Mouse (Mus musculus): ENCODE measurements around the gene Itpka.

Gene Itpka

DNA sequence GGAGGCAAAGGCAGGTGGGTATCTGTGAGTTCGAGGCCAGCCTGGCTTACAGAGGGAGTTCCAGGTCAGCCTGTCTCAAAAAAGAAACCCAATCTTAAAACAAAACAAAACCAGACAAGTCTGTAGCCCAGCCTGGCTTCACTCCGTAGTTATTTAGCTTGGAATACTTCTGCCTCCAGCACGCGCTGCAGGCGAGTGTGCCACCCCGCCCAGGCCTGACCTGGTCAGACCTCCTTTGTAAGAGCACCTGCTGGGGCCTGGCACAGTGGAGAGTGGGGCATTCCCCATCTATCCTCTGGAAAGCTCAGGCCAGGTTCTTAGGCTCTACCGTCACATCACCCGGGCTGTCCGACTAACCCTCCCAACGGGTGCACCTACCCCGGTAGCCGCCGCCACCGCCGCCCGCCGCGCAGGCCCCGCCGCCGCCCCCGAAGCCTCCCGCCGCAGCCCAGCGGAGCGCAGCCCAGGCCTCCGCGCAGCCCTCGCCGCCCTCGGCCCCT is 15.5 kb downstream of the Itpka start:
- no peak for DNase-seq (ENCODE audit: low spot score in 2 of 2)

DNA sequence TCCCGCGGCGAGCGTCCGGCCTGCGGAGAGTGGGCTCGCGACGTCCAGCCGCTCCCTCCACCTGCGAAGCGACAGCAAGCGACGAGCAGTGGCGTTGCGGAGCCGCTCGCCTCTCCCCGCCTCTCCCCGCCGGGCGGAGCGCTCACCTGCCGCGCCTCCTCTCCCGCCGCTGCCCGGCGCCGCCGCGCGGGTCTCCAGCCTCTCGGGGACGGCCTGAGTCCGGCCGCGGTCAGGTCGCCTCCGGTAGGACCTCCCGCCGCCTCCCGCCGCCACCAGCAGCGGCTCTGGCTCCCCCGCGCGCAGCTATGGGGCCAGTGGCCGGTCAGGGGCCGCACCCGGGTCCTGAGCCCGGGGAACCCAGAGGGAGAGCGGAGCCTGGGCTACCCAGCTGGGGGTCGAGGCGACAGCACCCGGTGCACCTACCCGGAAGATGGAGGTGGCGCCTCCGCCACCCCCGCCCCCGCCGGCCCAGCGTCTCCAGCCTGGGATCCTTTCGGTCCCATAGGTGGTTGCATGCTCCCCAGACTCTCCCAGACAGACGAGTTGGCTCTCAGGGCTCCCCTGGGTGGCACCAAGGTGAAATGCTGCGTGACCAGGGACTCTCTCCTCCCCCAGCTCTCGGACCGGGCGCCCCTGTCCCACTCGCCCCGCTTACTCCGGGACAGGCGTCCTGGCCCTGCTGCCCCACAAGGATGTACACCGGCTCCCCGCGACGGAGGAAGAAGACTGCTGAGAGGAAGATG is 16.1 kb downstream of the Itpka start:
- DNase-seq (ENCODE audit: low spot score in 2 of 2) = peak in 1 of 2 experiments; percentile 36

DNA sequence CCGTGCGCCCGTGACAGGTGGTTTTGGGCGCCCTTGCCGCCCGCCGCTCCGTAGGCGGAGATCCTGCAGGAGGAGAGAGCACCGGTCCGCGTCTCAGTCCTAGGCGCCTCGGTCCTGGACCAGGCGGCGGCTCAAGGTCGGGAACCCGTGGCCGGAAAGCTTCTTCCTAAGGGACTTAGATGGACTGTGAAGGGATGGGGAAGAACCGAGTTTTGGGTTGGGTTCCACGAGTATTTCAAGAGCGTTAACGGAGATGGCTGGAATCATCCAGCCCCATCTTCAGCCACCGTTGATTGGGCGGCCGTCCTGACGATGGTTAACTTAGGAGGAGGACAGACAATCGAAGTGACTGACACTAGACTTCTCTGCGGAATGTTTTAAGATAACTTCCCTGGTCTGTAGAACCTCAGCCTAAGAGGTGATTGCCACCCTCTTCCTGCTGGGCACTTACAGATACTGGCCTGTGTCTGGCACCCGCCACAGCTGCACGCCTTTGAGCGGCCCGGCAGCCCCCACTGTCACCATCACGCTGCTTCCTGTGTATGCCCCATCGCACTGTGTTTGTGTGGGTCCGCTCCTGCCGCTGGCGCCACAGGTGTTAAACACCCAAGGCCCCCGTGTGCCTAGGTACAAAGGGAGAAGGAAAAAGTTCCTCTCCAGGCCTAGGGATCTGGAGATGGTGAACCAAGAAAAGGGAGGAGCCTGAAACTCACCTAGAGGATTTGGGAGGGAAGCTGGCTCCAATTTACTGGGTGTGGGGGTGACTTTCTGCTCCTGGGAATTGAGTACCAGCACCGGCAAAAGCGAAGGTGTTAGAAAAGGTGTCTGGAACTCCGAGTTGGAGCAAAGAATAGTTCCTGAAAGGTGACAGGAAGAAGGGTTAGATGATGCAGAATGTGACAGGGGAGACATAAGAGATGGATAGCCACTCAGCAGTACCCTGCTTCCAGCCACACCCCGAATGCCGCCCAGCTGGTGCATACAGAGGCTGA is 17.0 kb downstream of the Itpka start:
- DNase-seq (ENCODE audit: low spot score in 2 of 2) = peak; percentile 44 to 49

DNA sequence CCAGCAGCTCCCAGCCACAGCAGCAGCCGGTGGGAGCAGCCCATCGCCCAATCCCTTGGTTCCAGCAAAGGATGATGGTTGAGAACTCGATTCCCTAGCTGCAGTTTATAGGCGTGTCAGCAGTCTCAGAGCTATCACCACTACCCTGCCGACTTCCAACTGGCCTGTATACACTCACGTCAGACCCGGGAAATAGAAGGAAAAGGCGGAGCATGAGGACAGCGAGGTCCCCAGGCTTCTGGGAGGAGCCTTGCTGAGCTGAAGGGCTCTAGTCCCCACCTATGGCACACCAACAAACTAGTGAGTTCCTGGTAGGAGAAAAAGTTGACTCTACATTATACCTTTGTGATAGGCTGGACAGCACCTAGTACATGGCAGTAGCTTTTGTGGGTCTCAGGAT is 18.1 kb downstream of the Itpka start, which contains the start of gene Ltk:
Gene Ltk, minus strand, starts transcription at position 181 of the 400 bp plus-strand sequence.
- no peak for DNase-seq (ENCODE audit: low spot score in 2 of 2)

DNA sequence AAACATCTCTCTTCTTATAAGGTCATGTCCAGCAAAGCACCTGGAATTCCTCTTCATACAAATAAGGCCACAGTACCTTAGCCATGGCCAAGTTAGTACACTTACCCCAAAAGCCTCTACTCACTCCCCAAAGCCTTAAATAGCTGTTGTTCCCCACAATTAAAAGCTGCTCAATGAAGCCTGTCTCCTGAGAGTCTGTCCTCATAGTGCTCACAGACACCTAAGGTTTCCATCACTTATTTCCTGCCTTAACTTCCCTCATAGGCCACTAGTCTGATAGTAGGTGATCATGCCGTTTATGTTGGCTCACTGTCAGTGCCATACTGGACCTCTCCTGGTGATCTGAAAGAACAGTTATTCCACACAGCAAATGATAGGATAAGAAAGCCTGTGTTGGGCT is 20.1 kb downstream of the Itpka start:
- no peak for DNase-seq (ENCODE audit: low spot score in 2 of 2)

DNA sequence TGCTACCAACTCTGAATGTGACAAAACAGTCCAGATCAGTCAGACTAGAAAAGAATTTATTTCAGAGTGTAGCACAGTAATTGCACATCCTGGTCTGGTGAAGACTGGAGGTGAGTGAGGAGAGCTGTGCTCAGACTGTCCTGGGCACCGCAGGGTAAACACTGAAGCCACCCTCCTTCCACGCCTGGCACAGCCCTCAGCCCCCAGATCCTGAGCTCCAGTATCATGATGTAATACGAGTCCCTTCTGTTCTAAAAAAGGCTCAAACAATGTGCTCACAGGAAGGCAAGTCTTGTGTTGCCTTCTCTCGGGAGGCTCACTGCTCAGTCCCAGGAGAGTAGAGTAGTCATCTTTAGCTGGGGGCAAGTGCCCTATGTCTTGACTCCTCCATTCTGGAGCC is 21.8 kb downstream of the Itpka start:
- no peak for DNase-seq (ENCODE audit: low spot score in 2 of 2)

DNA sequence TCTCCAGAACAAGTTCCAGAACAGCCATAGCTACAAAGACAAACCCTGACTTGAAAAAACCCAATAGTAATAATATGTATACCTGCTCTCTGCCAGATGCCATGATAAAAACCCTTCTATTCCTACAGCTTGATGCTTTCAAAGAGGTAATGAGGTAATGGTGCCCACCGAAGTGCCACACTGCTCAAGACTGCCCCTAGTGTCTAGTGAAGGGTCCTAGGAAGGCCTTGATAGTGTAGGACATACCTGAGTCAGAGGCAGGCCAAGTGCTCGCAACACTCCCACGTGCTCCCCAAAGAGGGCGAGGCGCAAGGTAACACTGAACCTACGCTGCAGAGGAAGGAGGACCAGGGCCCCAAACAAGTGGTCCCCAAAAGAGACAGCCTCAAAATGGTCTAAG is 25.1 kb downstream of the Itpka start:
- no peak for DNase-seq (ENCODE audit: low spot score in 2 of 2)

DNA sequence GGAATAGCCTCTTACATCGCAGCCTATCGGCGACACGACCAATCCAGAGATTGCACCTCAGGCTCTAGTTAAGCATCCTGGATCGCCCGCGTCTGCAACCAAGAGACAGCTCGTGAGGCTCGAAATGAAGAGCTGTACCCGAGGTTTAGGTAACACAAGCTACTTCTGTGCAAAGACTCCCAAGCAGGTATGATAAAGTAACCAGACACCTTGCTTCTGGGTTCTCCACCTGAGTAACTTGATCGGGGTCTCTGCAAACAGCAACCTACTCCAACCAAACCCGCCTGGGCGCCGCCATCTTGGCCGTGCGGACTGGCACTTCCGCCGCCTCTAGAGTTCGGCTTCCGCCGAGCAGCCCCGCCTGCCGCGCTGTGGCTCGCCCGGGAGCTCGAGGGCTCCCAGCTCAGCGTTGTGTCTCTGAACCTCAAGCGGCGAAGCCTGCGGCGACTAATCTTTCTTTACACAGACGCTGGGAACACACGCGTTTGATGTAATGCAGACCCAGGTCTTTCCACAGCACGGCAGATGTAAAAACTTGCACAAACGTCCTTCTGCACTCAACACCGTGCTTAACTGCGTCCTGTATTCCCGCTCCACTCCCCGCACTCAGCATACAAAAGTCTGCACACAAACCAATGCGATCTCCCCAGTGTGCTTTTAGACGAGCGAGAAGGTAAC is 45.2 kb downstream of the Itpka start, which contains the start of gene Rpap1:
Gene Rpap1, minus strand, starts transcription at position 332 of the 678 bp plus-strand sequence.
- DNase-seq (ENCODE audit: low spot score in 2 of 2) = peak; percentile 71 to 84

DNA sequence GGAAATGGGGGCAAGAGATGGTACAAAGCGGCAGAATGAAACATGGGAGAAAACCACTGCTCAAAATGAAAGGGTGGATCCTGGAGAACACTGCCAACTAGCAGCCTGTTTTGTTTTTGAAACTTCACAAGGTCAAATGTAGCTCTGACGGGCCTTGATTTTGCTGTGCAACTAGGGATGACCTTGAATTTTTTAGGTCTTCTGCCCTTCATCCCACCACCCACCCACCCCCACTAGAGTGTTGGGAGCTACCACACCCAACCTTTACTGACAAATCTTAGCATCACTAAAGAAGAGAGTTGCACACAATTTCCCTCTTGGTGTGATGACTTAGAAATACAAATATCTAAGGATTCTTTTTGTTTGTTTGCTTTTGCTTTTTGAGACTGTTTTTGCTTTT is 47.9 kb downstream of the Itpka start:
- DNase-seq (ENCODE audit: low spot score in 2 of 2) = no peak

DNA sequence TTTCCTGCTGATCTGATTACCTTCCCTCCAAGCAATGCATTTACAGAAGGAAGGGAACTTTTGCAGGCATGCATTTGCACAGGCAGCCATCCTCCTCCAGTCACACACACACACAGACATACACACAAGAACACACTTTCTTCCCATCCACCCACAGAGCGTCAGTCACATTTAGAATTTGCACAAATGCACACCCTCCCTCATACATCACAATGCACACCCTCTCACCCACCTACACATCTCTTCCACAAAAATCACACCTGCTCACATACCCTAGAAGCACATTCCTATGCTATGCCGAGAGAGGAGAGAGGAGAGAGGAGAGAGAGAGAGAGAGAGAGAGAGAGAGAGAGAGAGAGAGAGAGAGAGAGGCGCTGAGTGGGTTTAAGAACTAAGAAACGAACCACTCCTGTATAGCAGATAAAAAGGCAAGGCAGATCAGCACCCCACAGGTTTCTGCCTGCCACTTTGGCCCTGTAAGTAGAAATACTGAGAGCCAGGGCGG is 55.2 kb downstream of the Itpka start, which contains the start of gene Tyro3:
Gene Tyro3, plus strand, starts transcription at position 455 of the 505 bp plus-strand sequence.
- DNase-seq (ENCODE audit: low spot score in 2 of 2) = no peak

DNA sequence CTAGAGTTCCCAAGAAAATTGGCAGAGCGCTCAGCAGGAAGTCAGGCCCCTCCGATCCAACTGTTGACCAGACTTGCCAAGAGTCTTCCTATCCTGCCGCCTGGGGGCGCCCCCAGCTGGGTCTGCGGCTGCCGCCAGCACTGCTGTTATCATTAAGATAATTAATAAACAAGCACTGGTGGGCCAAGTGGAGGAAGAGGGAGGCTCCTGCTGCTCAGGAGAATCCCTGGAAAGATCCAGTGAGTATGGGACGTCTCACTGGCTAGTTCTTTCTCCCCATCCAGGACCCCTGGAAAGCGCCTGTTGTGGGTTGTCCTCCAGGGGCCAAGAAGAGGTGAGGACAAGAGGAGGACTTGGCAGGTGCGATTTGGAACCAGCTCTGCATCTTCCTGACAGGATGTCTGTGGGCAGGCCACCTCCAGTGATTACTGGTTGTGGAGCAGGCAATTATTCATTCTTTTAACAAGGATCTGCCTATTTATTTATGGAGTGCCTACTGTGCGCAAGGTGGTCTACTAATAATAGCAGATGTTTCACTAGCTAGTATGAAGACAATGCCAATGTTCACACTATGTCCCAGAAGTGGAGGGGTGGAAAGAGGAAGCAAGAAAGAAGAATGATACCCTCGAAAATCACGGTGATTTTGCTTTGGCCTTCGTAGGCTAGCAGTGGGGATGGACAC is 56.2 kb downstream of the Itpka start:
- DNase-seq (ENCODE audit: low spot score in 2 of 2) = peak in 1 of 2 experiments; percentile 52

DNA sequence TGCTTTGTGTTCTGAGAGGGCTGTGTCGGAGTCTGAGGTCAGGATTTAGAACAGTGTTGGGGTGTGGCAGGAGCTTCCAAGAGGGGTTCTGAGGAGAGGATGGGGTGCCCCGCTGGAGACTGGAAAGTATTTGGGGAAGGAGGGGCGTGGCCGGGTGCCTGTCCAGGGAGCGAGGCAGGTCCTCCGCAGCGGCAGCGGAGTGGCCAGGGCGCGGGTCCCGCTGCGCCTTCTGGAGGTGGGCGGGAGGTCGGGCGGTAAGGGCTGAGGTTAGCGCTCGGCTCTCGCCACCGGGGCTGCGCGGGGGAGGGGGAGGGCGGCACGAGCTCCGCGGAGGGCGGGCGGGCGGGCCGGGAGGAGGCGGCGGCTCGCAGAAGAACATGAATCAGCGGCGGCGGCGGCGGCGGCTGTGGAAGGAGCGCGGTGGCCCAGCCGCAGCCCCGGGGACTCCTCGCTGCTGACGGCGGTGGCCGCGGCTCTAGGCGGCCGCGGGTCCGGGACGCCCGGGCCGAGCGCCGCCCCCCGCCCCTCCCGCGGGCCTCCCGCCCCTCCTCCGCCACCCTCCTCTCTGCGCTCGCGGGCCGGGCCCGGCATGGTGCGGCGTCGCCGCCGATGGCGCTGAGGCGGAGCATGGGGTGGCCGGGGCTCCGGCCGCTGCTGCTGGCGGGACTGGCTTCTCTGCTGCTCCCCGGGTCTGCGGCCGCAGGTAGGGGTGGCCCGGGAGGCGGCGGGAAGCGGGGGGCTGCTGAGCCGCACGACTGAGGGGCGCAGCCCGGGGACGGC is 57.2 kb downstream of the Itpka start:
- DNase-seq (ENCODE audit: low spot score in 2 of 2) = peak in 1 of 2 experiments; percentile 45

DNA sequence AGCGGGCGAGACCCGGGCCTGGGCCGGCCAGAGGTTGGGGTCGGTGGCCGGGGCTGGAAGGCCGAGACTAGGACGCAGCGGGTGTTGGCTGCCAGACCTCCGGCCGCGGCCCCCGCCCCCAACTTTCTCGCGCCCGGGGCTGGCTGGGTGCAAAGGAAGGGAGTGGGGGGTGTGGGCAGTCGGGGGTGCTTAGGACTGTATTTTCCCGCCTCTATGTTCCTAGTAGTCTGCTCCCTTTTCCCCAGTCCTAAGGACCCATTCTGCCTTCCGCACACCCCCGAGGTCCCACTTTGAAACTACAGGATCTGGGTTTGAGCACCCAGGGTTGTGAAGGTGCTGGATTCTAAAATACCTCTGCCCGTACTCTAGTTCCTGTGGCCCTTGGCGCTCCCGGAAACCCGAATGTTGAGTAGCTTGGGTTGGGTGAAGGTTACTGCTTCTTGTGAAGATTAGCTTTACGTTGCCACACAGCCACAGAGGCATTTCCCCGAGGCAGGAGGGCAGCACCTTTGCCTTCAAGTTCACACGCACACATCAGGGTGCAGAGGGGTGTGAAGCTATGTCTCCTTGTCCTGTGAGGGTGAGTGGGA is 57.9 kb downstream of the Itpka start:
- peak; percentile 17 to 38 for DNase-seq (ENCODE audit: low spot score in 2 of 2)
